Mouse (Mus musculus) limb, embryonic 15.5 days (tissue): ENCODE results near the gene Gm20532. TPM values are rescaled to one million over a fixed set of nuclear protein-coding genes. Genes with fewer than 3 reads are reported as not detected.
"Not testable (repeated sequence)": the region's sequence is repeated elsewhere in the genome, so short reads cannot be mapped to it uniquely, and the experiment has no call there.

Experiments used
- ATAC-seq: fragments of 200-750 bp; cut with Nextera tagmentation; 2 replicates; pipeline ENCODE4 v1.8.0; 2017; ENCODE audit warnings: low read depth, moderate TSS enrichment; ENCODE audit not compliant: insufficient number of reproducible peaks, low FRiP score, low TSS enrichment
- H3K27ac ChIP-seq: fragments of 300-500 bp; sonication (generic); 2 replicates; pipeline ENCODE4 v1.5.1; 2015; ENCODE audit warnings: moderate library complexity, mild to moderate bottlenecking, inconsistent platforms
- H3K27me3 ChIP-seq: fragments of 300-500 bp; sonication (generic); 2 replicates; pipeline ENCODE4 v1.6.1; 2015; ENCODE audit warnings: inconsistent platforms
- H3K36me3 ChIP-seq: fragments of 300-500 bp; sonication (generic); 2 replicates; pipeline ENCODE4 v1.6.1; 2015; ENCODE audit warnings: inconsistent platforms
- H3K4me1 ChIP-seq: fragments of 300-500 bp; sonication (generic); 2 replicates; pipeline ENCODE4 v1.6.1; 2015; ENCODE audit warnings: inconsistent platforms
- H3K4me2 ChIP-seq: fragments of 300-500 bp; sonication (generic); 2 replicates; pipeline ENCODE4 v1.6.1; 2015; ENCODE audit warnings: mild to moderate bottlenecking, inconsistent platforms
- H3K4me3 ChIP-seq: fragments of 300-500 bp; sonication (generic); 2 replicates; pipeline ENCODE4 v1.5.1; 2015; ENCODE audit warnings: mild to moderate bottlenecking, inconsistent platforms
- H3K9ac ChIP-seq: fragments of 300-500 bp; sonication (generic); 2 replicates; pipeline ENCODE4 v1.6.1; 2015; ENCODE audit warnings: inconsistent platforms
- H3K9me3 ChIP-seq: fragments of 300-500 bp; sonication (generic); 2 replicates; pipeline ENCODE4 v1.6.1; 2016; ENCODE audit warnings: inconsistent platforms
- WGBS: fragments of 180-500 bp; shearing (Covaris S2); methylation state at CpG from one replicate; pipeline ENCODE4 v1.1.7; 2015; 5-methylcytosine and 5-hydroxymethylcytosine counted together
- microRNA counts: library from miRNA; unstranded; fragments of <30 nt; microRNA quantifications from one replicate; lab custom pipeline; 2016
- microRNA-seq: library from miRNA; unstranded; fragments of <30 nt; microRNA quantifications from one replicate; pipeline ENCODE4, GENCODE M21; 2016
- polyA plus RNA-seq: library from polyadenylated mRNA; unstranded; fragments of >200 nt; fragmentation: Nextera tagmentation; extraction: Ambion mirVana; gene quantifications from 2 replicates; pipeline ENCODE4 v1.2.1, GENCODE M21; 2015

Gm20532 gene
- polyA plus RNA-seq, 1 experiment from 2014 or later = not detected

- Histone ChIP-seq H3K36me3 (no peaks in the 10 kb centered on the region), H3K4me3 (no peak overlapping the region), H3K9ac (no peak overlapping the region), H3K27ac (no peak overlapping the region), H3K9me3 (no peaks in the 10 kb centered on the region), H3K4me2 (no peak overlapping the region), H3K27me3 (0 out of 2 replicates have a peak, but pooled peaks cover 6% of the 10 kb centered on the region), H3K4me1 (peaks cover 6% of the 10 kb centered on the region; the same call in 1 of the 2 replicates)
- WGBS = 79% methylated on average over 10 of the region's 10 CpGs
- ATAC-seq = no peak; the same call in 1 of the 2 replicates
These were observed 76.7 kb downstream of the Gm20532 start for GRCm38 (mm10) chr2:26663112-26663511.

GRCm38 (mm10) chr2:26663551-26663950 lies 77.1 kb downstream of the Gm20532 start:
- WGBS = 84% methylated on average over 1 of the region's 1 CpGs
- not testable (repeated sequence) for H3K9ac ChIP-seq, H3K4me2 ChIP-seq, H3K4me1 ChIP-seq, H3K27ac ChIP-seq, H3K27me3 ChIP-seq, H3K36me3 ChIP-seq, H3K4me3 ChIP-seq, ATAC-seq, H3K9me3 ChIP-seq

- H3K4me1 ChIP-seq = no peaks in the 10 kb centered on the region
- H3K4me3 ChIP-seq = no peak overlapping the region
- H3K36me3 ChIP-seq = no peaks in the 10 kb centered on the region
- no peak overlapping the region for H3K27ac ChIP-seq
- H3K27me3 ChIP-seq = no peaks in the 10 kb centered on the region
- ATAC-seq = no peak
- H3K9me3 ChIP-seq = no peaks in the 10 kb centered on the region
- no peak overlapping the region for H3K4me2 ChIP-seq
- H3K9ac ChIP-seq = no peak overlapping the region
These were observed 82.3 kb downstream of the Gm20532 start for GRCm38 (mm10) chr2:26668746-26669145.

- no peaks in the 10 kb centered on the region for H3K4me1 ChIP-seq
- no peaks in the 10 kb centered on the region for H3K9me3 ChIP-seq
- H3K27me3 ChIP-seq = no peaks in the 10 kb centered on the region
- no peak within 1 kb of the TSS for H3K9ac ChIP-seq
- no peak within 1 kb of the TSS for H3K4me3 ChIP-seq
- H3K27ac ChIP-seq = no peak within 1 kb of the TSS
- H3K36me3 ChIP-seq = no peaks in the 10 kb centered on the region
- H3K4me2 ChIP-seq = no peak within 1 kb of the TSS
- ATAC-seq = no peak
- WGBS = 91% methylated on average over 3 of the region's 3 CpGs
These were observed 84.7 kb downstream of the Gm20532 start, which contains the start of gene Lcn4 for GRCm38 (mm10) chr2:26671182-26671581. Lcn4 (minus strand) TSS chr2:26671282.

MicroRNAs within 50 kb of the gene (microRNA counts, 519-probe panel; counts per million panel counts)
- microRNA mmu-miR-126-3p (lab: Ali Mortazavi, UCI) (3,830 counts per million, percentile 88 among the panel's probes with 10 or more counts), microRNA mmu-miR-126-5p (lab: Ali Mortazavi, UCI) (3,017 counts per million, percentile 69 among the panel's probes with 10 or more counts)

Small RNA genes within 50 kb of the gene (microRNA-seq; reads per million reads assigned to microRNA genes)
- gene Mir126a (not detected), gene Mir126b (not detected)

Other genes starting within 250 kb of the Gm20532 start
- gene Dnlz, start 234.5 kb upstream of the Gm20532 start, polyA plus RNA-seq = 25.4 TPM in 2 replicates
- 0.83 and 1.1 TPM in 2 replicates for gene Card9, start 225.7 kb upstream of the Gm20532 start, polyA plus RNA-seq
- gene Snapc4, start 206.0 kb upstream of the Gm20532 start, polyA plus RNA-seq = 23.7 and 25.8 TPM in 2 replicates
- 111 and 121 TPM in 2 replicates for gene Entr1, start 197.3 kb upstream of the Gm20532 start, polyA plus RNA-seq
- 91.1 and 95.2 TPM in 2 replicates for gene Pmpca, start 197.3 kb upstream of the Gm20532 start, polyA plus RNA-seq
- gene Inpp5e, start 177.4 kb upstream of the Gm20532 start, polyA plus RNA-seq = 17.1 and 19.6 TPM in 2 replicates
- gene Sec16a, start 141.4 kb upstream of the Gm20532 start, polyA plus RNA-seq = 26.2 and 30.5 TPM in 2 replicates
- gene Notch1, start 70.0 kb upstream of the Gm20532 start, polyA plus RNA-seq = 23.1 and 24.3 TPM in 2 replicates
- 107 and 122 TPM in 2 replicates for gene Egfl7, start 6.6 kb upstream of the Gm20532 start, polyA plus RNA-seq
- 31.5 and 36.3 TPM in 2 replicates for gene Agpat2, start 17.8 kb downstream of the Gm20532 start, polyA plus RNA-seq
- 32.0 and 42.8 TPM in 2 replicates for gene Fam69b, start 41.8 kb downstream of the Gm20532 start, polyA plus RNA-seq
- not detected in 2 replicates for gene Lcn4, start 84.6 kb downstream of the Gm20532 start, polyA plus RNA-seq